Mouse (Mus musculus) kidney, adult 2 months (tissue): ENCODE measurements around the gene C130032M10Rik.

Experiments
- CTCF ChIP-seq: fragments of 200-500 bp; conservative IDR thresholded peaks from 2 replicates; pipeline ENCODE4 v1.5.1; 2011; ENCODE audit warnings: low read depth, mild to moderate bottlenecking, control low read depth, low read length, moderate library complexity, mixed read lengths; ENCODE audit not compliant: insufficient read depth, insufficient read length
- POLR2A ChIP-seq: fragments of 200-500 bp; IDR thresholded peaks from one replicate; pipeline ENCODE4 v1.6.1; 2011; ENCODE audit warnings: low read depth, low read length, control low read depth

- TF ChIP-seq POLR2A (no peak), CTCF (no peak)
These were observed 29.4 kb downstream of the C130032M10Rik start for GRCm38 (mm10) chr9:114544754-114545393.
